Mouse (Mus musculus) heart, postnatal 4 days (tissue): ENCODE data around the gene Scn4a. TPM values are rescaled to one million over a fixed set of nuclear protein-coding genes. Genes with fewer than 3 reads are reported as not detected.

Experiments used
- DNase-seq: peaks from one replicate; pipeline ENCODE4 v3.0.0; 2021
- total RNA-seq, 2 experiments: library from RNA; stranded (reverse); gene quantifications; 2 replicates each; pipeline ENCODE4 v1.2.3; 2021

Scn4a gene
- total RNA-seq, 2 experiments from 2014 or later, result 2.5 to 3.5 TPM

GRCm38 (mm10) chr11:106313533-106313932 lies 39.6 kb downstream of the Scn4a start:
- no peak for DNase-seq

- no peak for DNase-seq
These were observed 43.0 kb downstream of the Scn4a start for GRCm38 (mm10) chr11:106310123-106310522.

- DNase-seq, result no peak
These were observed 44.9 kb downstream of the Scn4a start for GRCm38 (mm10) chr11:106308162-106308561.

- no peak for DNase-seq
These were observed 45.7 kb downstream of the Scn4a start for GRCm38 (mm10) chr11:106307432-106307831.

GRCm38 (mm10) chr11:106306758-106307157 lies 46.3 kb downstream of the Scn4a start:
- DNase-seq, result no peak

- DNase-seq, result no peak
These were observed 47.1 kb downstream of the Scn4a start for GRCm38 (mm10) chr11:106306065-106306385.

GRCm38 (mm10) chr11:106305348-106306064 lies 47.6 kb downstream of the Scn4a start:
- no peak for DNase-seq

GRCm38 (mm10) chr11:106302634-106303033 lies 50.5 kb downstream of the Scn4a start:
- DNase-seq, result peak; percentile 79

GRCm38 (mm10) chr11:106301765-106302164 lies 51.3 kb downstream of the Scn4a start, which contains the start of gene Gh:
Gene Gh, minus strand, starts transcription at chr11:106301865.
- no peak for DNase-seq

GRCm38 (mm10) chr11:106291861-106292260 lies 61.2 kb downstream of the Scn4a start:
- DNase-seq, result no peak

GRCm38 (mm10) chr11:106290376-106290775 lies 62.7 kb downstream of the Scn4a start:
- no peak for DNase-seq

GRCm38 (mm10) chr11:106289369-106289768 lies 63.7 kb downstream of the Scn4a start:
- peak; percentile 91 for DNase-seq

GRCm38 (mm10) chr11:106286987-106287386 lies 66.1 kb downstream of the Scn4a start:
- DNase-seq, result no peak

GRCm38 (mm10) chr11:106286206-106286605 lies 66.9 kb downstream of the Scn4a start:
- no peak for DNase-seq

- no peak for DNase-seq
These were observed 69.0 kb downstream of the Scn4a start for GRCm38 (mm10) chr11:106284126-106284525.

GRCm38 (mm10) chr11:106283371-106283770 lies 69.7 kb downstream of the Scn4a start:
- DNase-seq, result no peak

GRCm38 (mm10) chr11:106282452-106282851 lies 70.6 kb downstream of the Scn4a start:
- no peak for DNase-seq

GRCm38 (mm10) chr11:106276454-106276853 lies 76.6 kb downstream of the Scn4a start, which contains the start of gene Tcam1:
Gene Tcam1, plus strand, starts transcription at chr11:106276672.
- peak; percentile 96 for DNase-seq

GRCm38 (mm10) chr11:106274971-106275411 lies 78.1 kb downstream of the Scn4a start:
- peak; percentile 44 for DNase-seq

GRCm38 (mm10) chr11:106274374-106274773 lies 78.7 kb downstream of the Scn4a start:
- DNase-seq, result no peak

GRCm38 (mm10) chr11:106273811-106274210 lies 79.3 kb downstream of the Scn4a start:
- DNase-seq, result no peak

- no peak for DNase-seq
These were observed 79.8 kb downstream of the Scn4a start for GRCm38 (mm10) chr11:106273311-106273684.

GRCm38 (mm10) chr11:106272644-106273310 lies 80.3 kb downstream of the Scn4a start, which contains the start of gene Smarcd2:
Gene Smarcd2, minus strand, starts transcription at chr11:106272972.
- peak; percentile 99 for DNase-seq
